Mouse (Mus musculus): ENCODE measurements around the gene Tmod4.

GRCm38 (mm10) chr3:95106338-95107117 is 17.7 kb upstream of the Tmod4 start, which contains the start of gene Pip5k1a:
- no peak for TF ChIP-seq CTCF (IDR thresholded peaks at IDR 0.05; ENCODE audit: extremely low read depth, insufficient read depth, low read length)
- TF ChIP-seq POLR2A (IDR thresholded peaks at IDR 0.05; ENCODE audit: extremely low read depth, insufficient read depth, low read length): peak; percentile 81
